Mouse (Mus musculus): ENCODE results near the gene Akap11. TPM values are rescaled to one million over a fixed set of nuclear protein-coding genes. Genes with fewer than 3 reads are reported as not detected.
A peak's percentile ranks its signal among the peaks of the same experiment; 100 is the strongest.

The Akap11 gene
- total and polyA plus RNA-seq, 2 experiments from 2014 or later, result 32.9 to 117 TPM

GRCm38 (mm10) chr14:78538572-78539320 lies 2.1 kb upstream of the Akap11 start:
- Histone ChIP-seq H3K4me1 (ENCODE audit: insufficient read depth) (peaks cover 15% of the 10 kb centered on the region; the same call in 1 of the 2 replicates), H3K36me3 (ENCODE audit: insufficient read depth) (no peaks in the 10 kb centered on the region), H3K9ac (no peak overlapping the region), H3K4me3 (ENCODE audit: low read depth, low read length) (no peak overlapping the region), H3K27me3 (ENCODE audit: insufficient read depth, low read length) (no peaks in the 10 kb centered on the region), H3K27ac (ENCODE audit: low read depth, low read length) (no peak overlapping the region), H3K4me2 (ENCODE audit: low read depth) (no peak overlapping the region), H3K9me3 (ENCODE audit: low read length) (no peaks in the 10 kb centered on the region)
- no peak for ATAC-seq
- WGBS, result 44% methylated on average over 5 of the region's 5 CpGs
- no peak for TF ChIP-seq CTCF (IDR thresholded peaks at IDR 0.05; ENCODE audit: low read depth)
- no peak for DNase-seq

DNA sequence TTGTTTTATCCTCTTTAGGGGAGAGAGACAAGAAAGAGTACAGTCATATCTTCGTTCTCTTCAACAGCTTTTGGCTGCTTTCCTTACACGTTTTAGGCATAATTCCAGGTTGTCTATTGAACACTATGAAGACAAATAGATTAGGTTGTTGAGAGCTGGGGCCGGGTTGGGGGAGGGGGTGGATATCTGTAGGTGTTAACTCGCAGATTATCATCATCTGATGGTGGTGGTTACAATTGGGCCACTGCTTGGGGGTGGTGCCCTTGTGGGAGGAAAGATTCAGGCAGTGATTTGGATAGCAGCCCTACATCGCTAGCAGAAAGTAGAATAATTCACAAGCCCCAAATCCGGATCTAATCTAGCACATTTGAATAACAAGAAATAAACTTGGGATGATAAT lies 943 bp upstream of the Akap11 start:
- H3K4me1 ChIP-seq (ENCODE audit: insufficient read depth), result peaks cover 17% of the 10 kb centered on the region; the same call in 1 of the 2 replicates
- H3K4me2 ChIP-seq (ENCODE audit: low read depth), result peak overlapping the region; percentile 80
- H3K9me3 ChIP-seq (ENCODE audit: low read length), result no peaks in the 10 kb centered on the region
- peak; percentile 71 for DNase-seq
- peak overlapping the region; percentile 92 for H3K4me3 ChIP-seq (ENCODE audit: low read depth, low read length)
- no peak for TF ChIP-seq CTCF (IDR thresholded peaks at IDR 0.05; ENCODE audit: low read depth)
- H3K9ac ChIP-seq, result peak overlapping the region; percentile 100
- no peaks in the 10 kb centered on the region for H3K27me3 ChIP-seq (ENCODE audit: insufficient read depth, low read length)
- no peak for ATAC-seq
- 14% methylated on average over 6 of the region's 6 CpGs for WGBS
- peak overlapping the region; percentile 96 for H3K27ac ChIP-seq (ENCODE audit: low read depth, low read length)
- no peaks in the 10 kb centered on the region for H3K36me3 ChIP-seq (ENCODE audit: insufficient read depth)

DNA sequence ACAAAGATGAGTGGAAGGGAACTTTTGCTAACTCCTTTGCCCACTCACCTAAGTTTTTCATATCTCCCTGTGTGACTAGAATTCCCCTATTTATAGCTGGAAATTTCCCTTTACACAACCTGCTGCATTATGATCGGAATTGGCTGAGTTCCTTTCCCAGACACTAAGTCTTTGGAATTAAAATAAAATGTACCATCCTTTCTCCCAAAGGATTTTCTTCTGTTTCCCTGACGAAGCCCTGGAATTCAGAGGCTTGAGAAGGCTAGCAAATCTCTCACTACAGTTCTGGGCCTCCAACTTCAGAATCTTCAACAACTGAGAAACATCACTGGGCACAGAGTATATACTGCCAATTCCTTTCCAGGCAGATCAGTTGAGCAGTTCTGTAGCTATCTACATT lies 1.2 kb downstream of the Akap11 start:
- no peak overlapping the region for H3K27ac ChIP-seq (ENCODE audit: low read depth, low read length)
- DNase-seq, result no peak
- 23% methylated on average over 2 of the region's 2 CpGs for WGBS
- no peaks in the 10 kb centered on the region for H3K36me3 ChIP-seq (ENCODE audit: insufficient read depth)
- no peaks in the 10 kb centered on the region for H3K9me3 ChIP-seq (ENCODE audit: low read length)
- peak overlapping the region; percentile 80 for H3K4me2 ChIP-seq (ENCODE audit: low read depth)
- H3K27me3 ChIP-seq (ENCODE audit: insufficient read depth, low read length), result no peaks in the 10 kb centered on the region
- ATAC-seq, result no peak
- H3K9ac ChIP-seq, result peak overlapping the region; percentile 100
- H3K4me1 ChIP-seq (ENCODE audit: insufficient read depth), result peaks cover 20% of the 10 kb centered on the region
- no peak for TF ChIP-seq CTCF (IDR thresholded peaks at IDR 0.05; ENCODE audit: low read depth)
- H3K4me3 ChIP-seq (ENCODE audit: low read depth, low read length), result peak overlapping the region; percentile 92

GRCm38 (mm10) chr14:78534651-78535050 lies 2.0 kb downstream of the Akap11 start:
- H3K4me2 ChIP-seq (ENCODE audit: low read depth), result peak overlapping the region; percentile 80; the same call in 1 of the 2 replicates
- no peak for ATAC-seq
- no peak overlapping the region for H3K9ac ChIP-seq
- WGBS, result 89% methylated on average over 5 of the region's 5 CpGs
- no peak overlapping the region for H3K27ac ChIP-seq (ENCODE audit: low read depth, low read length)
- TF ChIP-seq CTCF (IDR thresholded peaks at IDR 0.05; ENCODE audit: low read depth), result no peak
- H3K36me3 ChIP-seq (ENCODE audit: insufficient read depth), result no peaks in the 10 kb centered on the region
- H3K9me3 ChIP-seq (ENCODE audit: low read length), result no peaks in the 10 kb centered on the region
- H3K4me3 ChIP-seq (ENCODE audit: low read depth, low read length), result no peak overlapping the region
- DNase-seq, result no peak
- peaks cover 20% of the 10 kb centered on the region for H3K4me1 ChIP-seq (ENCODE audit: insufficient read depth)
- H3K27me3 ChIP-seq (ENCODE audit: insufficient read depth, low read length), result no peaks in the 10 kb centered on the region

- Histone ChIP-seq H3K4me3 (ENCODE audit: low read depth, low read length) (no peak overlapping the region), H3K9ac (no peak overlapping the region), H3K4me1 (ENCODE audit: insufficient read depth) (peaks cover 20% of the 10 kb centered on the region), H3K9me3 (ENCODE audit: low read length) (no peaks in the 10 kb centered on the region), H3K36me3 (ENCODE audit: insufficient read depth) (no peaks in the 10 kb centered on the region), H3K27me3 (ENCODE audit: insufficient read depth, low read length) (no peaks in the 10 kb centered on the region), H3K27ac (ENCODE audit: low read depth, low read length) (no peak overlapping the region), H3K4me2 (ENCODE audit: low read depth) (no peak overlapping the region)
- 80% methylated on average over 3 of the region's 3 CpGs for WGBS
- DNase-seq (no peak), ATAC-seq (no peak)
- no peak for TF ChIP-seq CTCF (IDR thresholded peaks at IDR 0.05; ENCODE audit: low read depth)
These were observed 2.9 kb downstream of the Akap11 start for GRCm38 (mm10) chr14:78533701-78534100.

GRCm38 (mm10) chr14:78532345-78532744 lies 4.3 kb downstream of the Akap11 start:
- DNase-seq (no peak), ATAC-seq (no peak)
- no peak for TF ChIP-seq CTCF (IDR thresholded peaks at IDR 0.05; ENCODE audit: low read depth)
- peaks cover 15% of the 10 kb centered on the region for H3K4me1 ChIP-seq (ENCODE audit: insufficient read depth)
- no peaks in the 10 kb centered on the region for H3K27me3 ChIP-seq (ENCODE audit: insufficient read depth, low read length)
- H3K36me3 ChIP-seq (ENCODE audit: insufficient read depth), result no peaks in the 10 kb centered on the region
- H3K9ac ChIP-seq, result no peak overlapping the region
- H3K9me3 ChIP-seq (ENCODE audit: low read length), result no peaks in the 10 kb centered on the region
- 94% methylated on average over 6 of the region's 6 CpGs for WGBS
- no peak overlapping the region for H3K4me3 ChIP-seq (ENCODE audit: low read depth, low read length)
- no peak overlapping the region for H3K4me2 ChIP-seq (ENCODE audit: low read depth)
- H3K27ac ChIP-seq (ENCODE audit: low read depth, low read length), result no peak overlapping the region

- no peak for TF ChIP-seq CTCF (IDR thresholded peaks at IDR 0.05; ENCODE audit: low read depth)
- H3K9ac ChIP-seq, result no peak overlapping the region
- 90% methylated on average over 3 of the region's 3 CpGs for WGBS
- DNase-seq, result no peak
- H3K4me2 ChIP-seq (ENCODE audit: low read depth), result no peak overlapping the region
- H3K27me3 ChIP-seq (ENCODE audit: insufficient read depth, low read length), result no peaks in the 10 kb centered on the region
- H3K9me3 ChIP-seq (ENCODE audit: low read length), result no peaks in the 10 kb centered on the region
- no peak for ATAC-seq
- no peak overlapping the region for H3K4me3 ChIP-seq (ENCODE audit: low read depth, low read length)
- H3K36me3 ChIP-seq (ENCODE audit: insufficient read depth), result no peaks in the 10 kb centered on the region
- H3K27ac ChIP-seq (ENCODE audit: low read depth, low read length), result no peak overlapping the region
- peaks cover 12% of the 10 kb centered on the region for H3K4me1 ChIP-seq (ENCODE audit: insufficient read depth)
These were observed 6.4 kb downstream of the Akap11 start for GRCm38 (mm10) chr14:78530256-78530655.
